Mouse (Mus musculus) lung, postnatal 0 days (tissue): Measurements from ENCODE around the gene Mup22. TPM values are rescaled to one million over a fixed set of nuclear protein-coding genes. Genes with fewer than 3 reads are reported as not detected.
"Not testable (repeated sequence)": the region's sequence is repeated elsewhere in the genome, so short reads cannot be mapped to it uniquely, and the experiment has no call there.

Experiments
- ATAC-seq: fragments of 200-750 bp; cut with Nextera tagmentation; 2 replicates; pipeline ENCODE4 v1.8.0; 2017; ENCODE audit warnings: moderate library complexity
- DNase-seq: peaks from one replicate; pipeline ENCODE4 v3.0.0-alpha.2; 2016; ENCODE audit warnings: low spot score
- H3K27ac ChIP-seq: fragments of 300-500 bp; sonication (generic); 2 replicates; pipeline ENCODE4 v1.5.1; 2014; ENCODE audit warnings: antibody characterized with exemption, mild to moderate bottlenecking, low read length, mixed read lengths
- H3K27me3 ChIP-seq: fragments of 300-500 bp; sonication (generic); replicated peaks from 2 replicates; pipeline ENCODE4 v1.6.1; 2014; ENCODE audit warnings: low read length, mixed read lengths; ENCODE audit not compliant: insufficient read depth
- H3K36me3 ChIP-seq: fragments of 300-500 bp; sonication (generic); 2 replicates; pipeline ENCODE4 v1.6.1; 2014; ENCODE audit warnings: low read length, mixed read lengths; ENCODE audit not compliant: insufficient read depth
- H3K4me1 ChIP-seq: fragments of 300-500 bp; sonication (generic); 2 replicates; pipeline ENCODE4 v1.6.1; 2014; ENCODE audit warnings: antibody characterized with exemption, low read depth, low read length, mixed read lengths; ENCODE audit not compliant: insufficient read depth
- H3K4me2 ChIP-seq: fragments of 300-500 bp; sonication (generic); replicated peaks from 2 replicates; pipeline ENCODE4 v1.6.1; 2014; ENCODE audit warnings: low read depth, mild to moderate bottlenecking, low read length, moderate library complexity, mixed read lengths
- H3K4me3 ChIP-seq: fragments of 300-500 bp; sonication (generic); 2 replicates; pipeline ENCODE4 v1.5.1; 2014; ENCODE audit warnings: low read depth, low read length
- H3K9ac ChIP-seq: fragments of 300-500 bp; sonication (generic); replicated peaks from 2 replicates; pipeline ENCODE4 v1.6.1; 2014; ENCODE audit warnings: low read depth, mild to moderate bottlenecking
- H3K9me3 ChIP-seq: fragments of 300-500 bp; sonication (generic); 2 replicates; pipeline ENCODE4 v1.6.1; 2016; ENCODE audit warnings: low read length, mixed read lengths
- WGBS: fragments of 180-500 bp; shearing (Covaris S2); extraction: QIAGEN DNeasy Blood & Tissue Kit; methylation state at CpG from one replicate; pipeline ENCODE4 v1.1.7; 2014; 5-methylcytosine and 5-hydroxymethylcytosine counted together
- polyA plus RNA-seq: library from polyadenylated mRNA; unstranded; fragments of >200 nt; fragmentation: Nextera tagmentation; extraction: Ambion mirVana; gene quantifications from 2 replicates; pipeline ENCODE4 v1.2.1, GENCODE M21; 2015

Mup22 gene
- not detected in 2 replicates for polyA plus RNA-seq

GRCm38 (mm10) chr4:60821363-60821762 lies at the start of gene Mup22:
TSS of gene Mup22 (minus strand) at chr4:60821463.
- H3K4me2 ChIP-seq, H3K9me3 ChIP-seq, H3K4me3 ChIP-seq, H3K27me3 ChIP-seq, DNase-seq, H3K4me1 ChIP-seq, H3K36me3 ChIP-seq, H3K9ac ChIP-seq, ATAC-seq, H3K27ac ChIP-seq: not testable (repeated sequence)
- WGBS = 79% methylated on average over 2 of the region's 4 CpGs

- H3K36me3 ChIP-seq, H3K4me3 ChIP-seq, ATAC-seq, H3K27me3 ChIP-seq, H3K4me1 ChIP-seq, H3K4me2 ChIP-seq, H3K27ac ChIP-seq, H3K9me3 ChIP-seq, H3K9ac ChIP-seq, DNase-seq: not testable (repeated sequence)
Measured at GRCm38 (mm10) chr4:60840889-60841288, 19.6 kb upstream of the Mup22 start.

Other genes starting within 250 kb of the Mup22 start
- not detected in 2 replicates for gene Mup10, start 239.3 kb downstream of the Mup22 start, polyA plus RNA-seq
- not detected in 2 replicates for gene Mup11, start 159.1 kb downstream of the Mup22 start, polyA plus RNA-seq
- gene Mup12, start 80.1 kb downstream of the Mup22 start, polyA plus RNA-seq = not detected in 2 replicates